Mouse (Mus musculus) thymus, postnatal 4 days (tissue): ENCODE measurements at regions not wholly inside any gene's neighbourhood (a gene's known extent, or its start where the extent isn't known, plus 50 kb on each side); places are given as distances from the start of the nearest gene placed in this dataset.
A peak's percentile ranks its signal among the peaks of the same experiment; 100 is the strongest.

ENCODE experiments used
- DNase-seq: peaks from one replicate; pipeline ENCODE4 v3.0.0; 2021

GRCm38 (mm10) chr8:90502879-90503278, 154.7 kb upstream of the Tox3 start:
- DNase-seq: no peak

GRCm38 (mm10) chr8:90499315-90499714, 151.2 kb upstream of the Tox3 start:
- DNase-seq: no peak

- DNase-seq: peak; percentile 7
Measured at GRCm38 (mm10) chr8:90496658-90497163, 148.6 kb upstream of the Tox3 start.

- DNase-seq: no peak
Measured at GRCm38 (mm10) chr8:90495943-90496371, 147.8 kb upstream of the Tox3 start.

- no peak for DNase-seq
Measured at GRCm38 (mm10) chr8:90492521-90493225, 144.5 kb upstream of the Tox3 start.

GRCm38 (mm10) chr8:90491691-90492090, 143.5 kb upstream of the Tox3 start:
- DNase-seq: no peak

- no peak for DNase-seq
Measured at GRCm38 (mm10) chr8:90490734-90491441, 142.7 kb upstream of the Tox3 start.

GRCm38 (mm10) chr8:90486556-90486955, 138.4 kb upstream of the Tox3 start:
- DNase-seq: no peak

- DNase-seq: no peak
Measured at GRCm38 (mm10) chr8:90478149-90478548, 130.0 kb upstream of the Tox3 start.

- no peak for DNase-seq
Measured at GRCm38 (mm10) chr8:90474066-90474465, 125.9 kb upstream of the Tox3 start.

GRCm38 (mm10) chr8:90470826-90471225, 122.7 kb upstream of the Tox3 start:
- no peak for DNase-seq

- DNase-seq: peak; percentile 76
Measured at GRCm38 (mm10) chr8:90463708-90464107, 115.6 kb upstream of the Tox3 start.

- no peak for DNase-seq
Measured at GRCm38 (mm10) chr8:90455321-90455720, 107.2 kb upstream of the Tox3 start.

GRCm38 (mm10) chr8:90454130-90454529, 106.0 kb upstream of the Tox3 start:
- no peak for DNase-seq

- DNase-seq: no peak
Measured at GRCm38 (mm10) chr8:90441058-90441851, 93.1 kb upstream of the Tox3 start.

- DNase-seq: no peak
Measured at GRCm38 (mm10) chr8:90414021-90414420, 65.9 kb upstream of the Tox3 start.
